Mouse (Mus musculus): ENCODE data around the gene Txndc8. TPM values are rescaled to one million over a fixed set of nuclear protein-coding genes. Genes with fewer than 3 reads are reported as not detected.

Gene Txndc8
- polyA plus RNA-seq, 1 experiment: not detected

- H3K4me3 ChIP-seq (ENCODE audit: control insufficient read depth, insufficient read depth, low read length): no peak overlapping the region
- TF ChIP-seq CTCF (IDR thresholded peaks at IDR 0.05; ENCODE audit: borderline replicate concordance, control insufficient read depth, extremely low read depth, insufficient read depth, low read length, poor library complexity) (no peak), POLR2A (IDR thresholded peaks at IDR 0.05; ENCODE audit: control insufficient read depth, extremely low read depth, insufficient read depth, low read length, poor library complexity) (no peak)
Measured at GRCm38 (mm10) chr4:57974400-57975117, 34.4 kb downstream of the Txndc8 start.

DNA sequence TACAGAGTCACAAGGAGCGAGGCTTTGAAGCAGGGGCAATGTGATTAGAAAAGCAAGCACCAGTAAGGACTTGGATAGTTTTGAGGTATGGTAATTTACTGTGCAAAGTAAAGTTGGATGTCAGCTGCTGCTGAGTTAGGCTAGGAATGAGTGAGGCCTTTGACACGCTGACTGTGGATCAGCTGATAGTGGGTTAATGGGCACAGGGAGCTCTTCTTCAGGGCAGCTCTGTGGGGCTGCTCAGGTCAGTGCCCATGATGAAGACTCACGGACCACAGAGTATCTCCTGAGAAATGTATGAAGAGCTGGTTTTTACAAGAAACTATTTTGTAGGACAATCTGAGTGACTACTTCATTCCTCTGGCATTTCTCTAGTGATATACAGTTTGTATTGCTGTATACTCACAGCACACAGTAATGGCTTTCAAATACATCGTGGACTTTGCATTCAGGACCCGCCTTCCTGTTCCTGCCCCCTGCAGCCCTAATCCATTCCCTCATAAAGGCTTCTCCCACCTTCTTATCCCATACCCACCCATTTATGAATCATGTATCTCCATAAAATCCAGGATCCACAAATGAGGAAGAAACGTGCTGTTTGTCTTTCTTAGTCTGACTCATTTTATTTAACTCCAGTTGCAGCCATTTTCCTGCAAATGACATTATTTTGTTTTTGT is 35.2 kb downstream of the Txndc8 start:
- whole genome bisulfite sequencing: 92% methylated on average over 6 of the region's 6 CpGs
- H3K4me1 ChIP-seq (replicated peaks; ENCODE audit: control insufficient read depth, insufficient read depth, low read length): no peaks in the 10 kb centered on the region
- TF ChIP-seq CTCF (IDR thresholded peaks at IDR 0.05; ENCODE audit: borderline replicate concordance, control insufficient read depth, extremely low read depth, insufficient read depth, low read length, poor library complexity) (no peak), POLR2A (IDR thresholded peaks at IDR 0.05; ENCODE audit: control insufficient read depth, extremely low read depth, insufficient read depth, low read length, poor library complexity) (no peak)
- no peak for DNase-seq
- no peaks in the 10 kb centered on the region for H3K27me3 ChIP-seq (ENCODE audit: control insufficient read depth, insufficient read depth, low read length)
- no peaks in the 10 kb centered on the region for H3K36me3 ChIP-seq (ENCODE audit: control insufficient read depth, insufficient read depth, low read length)
- no peak overlapping the region for H3K27ac ChIP-seq (ENCODE audit: control insufficient read depth, insufficient read depth, low read length)
- H3K4me3 ChIP-seq (ENCODE audit: control insufficient read depth, insufficient read depth, low read length): no peak overlapping the region

More at GRCm38 (mm10) chr4:57974400-57975117, 34.4 kb downstream of the Txndc8 start:
- no peaks in the 10 kb centered on the region for H3K4me1 ChIP-seq (replicated peaks; ENCODE audit: control insufficient read depth, insufficient read depth, low read length)
- H3K36me3 ChIP-seq (ENCODE audit: control insufficient read depth, insufficient read depth, low read length): no peaks in the 10 kb centered on the region
- WGBS: 95% methylated on average over 6 of the region's 6 CpGs
- no peak overlapping the region for H3K27ac ChIP-seq (ENCODE audit: control insufficient read depth, insufficient read depth, low read length)
- H3K27me3 ChIP-seq (ENCODE audit: control insufficient read depth, insufficient read depth, low read length): no peaks in the 10 kb centered on the region
- no peak for DNase-seq

- H3K4me3 ChIP-seq (ENCODE audit: control insufficient read depth, insufficient read depth, low read length): no peak overlapping the region
- H3K4me1 ChIP-seq (replicated peaks; ENCODE audit: control insufficient read depth, insufficient read depth, low read length): no peaks in the 10 kb centered on the region
- no peak for TF ChIP-seq POLR2A (IDR thresholded peaks at IDR 0.05; ENCODE audit: control insufficient read depth, extremely low read depth, insufficient read depth, low read length, poor library complexity)
- no peak for TF ChIP-seq CTCF (IDR thresholded peaks at IDR 0.05; ENCODE audit: borderline replicate concordance, control insufficient read depth, extremely low read depth, insufficient read depth, low read length, poor library complexity)
- no peaks in the 10 kb centered on the region for H3K27me3 ChIP-seq (ENCODE audit: control insufficient read depth, insufficient read depth, low read length)
- no peaks in the 10 kb centered on the region for H3K36me3 ChIP-seq (ENCODE audit: control insufficient read depth, insufficient read depth, low read length)
- no peak overlapping the region for H3K27ac ChIP-seq (ENCODE audit: control insufficient read depth, insufficient read depth, low read length)
- DNase-seq: no peak
Measured at GRCm38 (mm10) chr4:57970285-57970684, 38.6 kb downstream of the Txndc8 start.

DNA sequence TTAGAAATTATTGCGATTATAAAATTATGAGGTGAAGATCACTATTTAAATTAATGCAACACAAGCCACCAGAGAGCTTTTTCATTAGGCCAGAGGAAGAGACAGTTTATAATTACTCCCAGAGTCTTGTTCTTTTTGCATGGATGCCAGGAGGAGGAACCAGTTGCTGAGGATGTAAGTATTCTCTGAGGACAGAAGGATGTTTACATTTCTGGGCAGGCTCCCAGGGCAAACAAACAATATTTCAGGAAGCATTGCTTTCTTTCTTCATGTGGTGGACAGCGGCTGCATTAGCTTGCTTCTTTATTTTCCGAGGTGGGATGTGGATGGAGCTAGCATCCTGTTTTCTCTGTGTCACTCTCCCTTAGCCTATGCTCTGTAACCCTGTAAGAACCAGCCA is 41.7 kb downstream of the Txndc8 start:
- 96% methylated on average over 3 of the region's 3 CpGs for WGBS
- Histone ChIP-seq H3K4me3 (ENCODE audit: control insufficient read depth, insufficient read depth, low read length) (no peak overlapping the region), H3K4me1 (replicated peaks; ENCODE audit: control insufficient read depth, insufficient read depth, low read length) (peaks cover under 1% of the 10 kb centered on the region), H3K27ac (ENCODE audit: control insufficient read depth, insufficient read depth, low read length) (no peak overlapping the region), H3K36me3 (ENCODE audit: control insufficient read depth, insufficient read depth, low read length) (no peaks in the 10 kb centered on the region), H3K27me3 (ENCODE audit: control insufficient read depth, insufficient read depth, low read length) (no peaks in the 10 kb centered on the region)
- DNase-seq: no peak
- TF ChIP-seq CTCF (IDR thresholded peaks at IDR 0.05; ENCODE audit: borderline replicate concordance, control insufficient read depth, extremely low read depth, insufficient read depth, low read length, poor library complexity) (no peak), POLR2A (IDR thresholded peaks at IDR 0.05; ENCODE audit: control insufficient read depth, extremely low read depth, insufficient read depth, low read length, poor library complexity) (no peak)

- TF ChIP-seq CTCF (IDR thresholded peaks at IDR 0.05; ENCODE audit: borderline replicate concordance, control insufficient read depth, extremely low read depth, insufficient read depth, low read length, poor library complexity): no peak
- no peak for TF ChIP-seq POLR2A (IDR thresholded peaks at IDR 0.05; ENCODE audit: control insufficient read depth, extremely low read depth, insufficient read depth, low read length, poor library complexity)
- Histone ChIP-seq H3K4me3 (ENCODE audit: control insufficient read depth, insufficient read depth, low read length) (no peak overlapping the region), H3K27me3 (ENCODE audit: control insufficient read depth, insufficient read depth, low read length) (no peaks in the 10 kb centered on the region), H3K4me1 (replicated peaks; ENCODE audit: control insufficient read depth, insufficient read depth, low read length) (peaks cover 4% of the 10 kb centered on the region), H3K27ac (ENCODE audit: control insufficient read depth, insufficient read depth, low read length) (no peak overlapping the region), H3K36me3 (ENCODE audit: control insufficient read depth, insufficient read depth, low read length) (no peaks in the 10 kb centered on the region)
- WGBS: 93% methylated on average over 4 of the region's 4 CpGs
- DNase-seq: no peak
Measured at GRCm38 (mm10) chr4:57965516-57965915, 43.4 kb downstream of the Txndc8 start.

DNA sequence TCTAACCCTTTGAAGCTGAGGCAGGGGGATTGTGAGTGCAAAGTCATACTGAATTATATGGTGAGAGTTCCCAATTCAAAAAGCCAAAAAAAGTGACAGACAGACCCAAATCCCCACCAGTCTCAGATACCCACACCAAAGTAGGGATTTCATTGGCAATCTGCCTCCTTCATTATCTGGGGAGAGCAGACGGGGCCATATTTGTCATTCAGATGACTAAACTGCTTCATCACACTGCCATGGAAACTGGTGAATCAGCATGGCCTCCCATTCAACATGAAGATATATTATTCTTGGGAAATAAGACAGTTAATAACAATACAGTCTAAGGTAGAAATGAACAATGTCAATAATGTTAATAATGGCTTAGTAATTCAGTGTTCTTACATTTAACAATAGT is 44.8 kb downstream of the Txndc8 start:
- Histone ChIP-seq H3K4me3 (ENCODE audit: control insufficient read depth, insufficient read depth, low read length) (no peak overlapping the region), H3K27ac (ENCODE audit: control insufficient read depth, insufficient read depth, low read length) (no peak overlapping the region), H3K4me1 (replicated peaks; ENCODE audit: control insufficient read depth, insufficient read depth, low read length) (peaks cover 6% of the 10 kb centered on the region), H3K27me3 (ENCODE audit: control insufficient read depth, insufficient read depth, low read length) (no peaks in the 10 kb centered on the region), H3K36me3 (ENCODE audit: control insufficient read depth, insufficient read depth, low read length) (no peaks in the 10 kb centered on the region)
- TF ChIP-seq POLR2A (IDR thresholded peaks at IDR 0.05; ENCODE audit: control insufficient read depth, extremely low read depth, insufficient read depth, low read length, poor library complexity): no peak
- TF ChIP-seq CTCF (IDR thresholded peaks at IDR 0.05; ENCODE audit: borderline replicate concordance, control insufficient read depth, extremely low read depth, insufficient read depth, low read length, poor library complexity): no peak
- DNase-seq: no peak
- WGBS: 95% methylated on average over 1 of the region's 1 CpGs
